Mouse (Mus musculus): ENCODE data around the gene Sfn.
"Not testable (repeated sequence)": the region's sequence is repeated elsewhere in the genome, so short reads cannot be mapped to it uniquely, and the experiment has no call there.

Gene Sfn

GRCm38 (mm10) chr4:133601721-133602218, at the start of gene Sfn:
Sfn (minus strand) TSS chr4:133602168.
- peak; percentile 86 to 92 for DNase-seq

DNA sequence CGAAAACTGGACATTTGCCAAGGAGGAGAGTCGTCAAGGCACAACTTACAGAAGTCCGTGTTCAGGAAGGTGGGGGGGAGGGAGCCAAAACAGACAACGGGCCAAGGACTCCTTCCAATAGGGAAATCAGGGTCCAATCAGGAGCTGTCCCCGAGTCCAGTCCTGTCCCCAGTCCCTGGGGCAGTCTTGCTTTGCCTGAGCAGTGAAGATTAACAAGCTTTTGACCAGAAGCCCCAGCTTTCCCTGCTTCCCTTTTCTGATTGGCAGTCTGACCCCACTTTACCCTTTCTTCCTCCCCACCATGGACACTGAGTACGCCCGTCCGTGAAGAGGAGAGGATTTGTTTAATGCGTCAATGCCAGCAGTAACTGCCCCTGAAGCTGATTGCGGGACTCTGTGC, 49.5 kb upstream of the Sfn start:
- DNase-seq = no peak

- peak; percentile 87 to 92 for DNase-seq
Observed at GRCm38 (mm10) chr4:133649989-133650699, 48.2 kb upstream of the Sfn start, which contains the start of gene Zdhhc18. Zdhhc18 (minus strand) TSS chr4:133650154.

GRCm38 (mm10) chr4:133649464-133649863, 47.5 kb upstream of the Sfn start:
- not testable (repeated sequence) for DNase-seq

- no peak for DNase-seq
Observed at GRCm38 (mm10) chr4:133645680-133646079, 43.7 kb upstream of the Sfn start.

DNA sequence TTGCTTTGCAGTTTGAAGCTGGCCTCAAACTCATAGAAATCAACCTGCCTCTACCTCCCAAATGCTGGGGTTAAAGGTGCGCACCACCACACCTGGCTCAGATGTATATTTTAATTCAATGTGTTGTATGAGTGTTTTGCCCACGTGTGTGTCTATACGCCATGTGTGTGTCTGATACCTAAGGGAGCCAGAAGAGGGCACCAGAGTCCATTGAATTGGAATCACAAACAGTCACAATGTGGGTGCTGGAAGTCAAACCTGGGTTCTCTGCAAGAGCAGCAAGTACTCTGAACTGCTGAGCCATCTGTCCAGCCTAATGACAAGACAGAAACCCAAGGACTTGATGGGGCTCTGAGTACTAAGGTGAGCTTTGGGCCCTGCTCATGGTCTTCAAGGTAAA, 43.2 kb upstream of the Sfn start:
- no peak for DNase-seq

DNA sequence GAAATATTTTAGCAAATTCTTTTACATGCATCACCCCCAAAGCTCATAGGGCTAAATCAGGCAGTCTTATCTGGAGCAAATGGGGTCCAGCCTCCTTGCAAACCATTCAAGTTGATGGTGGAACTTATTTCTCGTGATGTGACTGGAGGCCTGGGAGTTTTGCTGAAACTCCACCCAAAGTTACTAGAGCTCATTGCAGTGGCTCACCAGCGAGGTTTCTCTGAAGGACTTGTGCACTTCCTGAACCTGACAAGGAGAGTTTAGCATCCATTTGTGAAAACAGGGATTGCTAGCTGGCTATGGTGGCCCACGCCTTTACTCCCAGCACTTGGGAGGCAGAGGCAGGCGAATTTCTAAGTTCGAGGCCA, 32.1 kb upstream of the Sfn start:
- DNase-seq = no peak

DNA sequence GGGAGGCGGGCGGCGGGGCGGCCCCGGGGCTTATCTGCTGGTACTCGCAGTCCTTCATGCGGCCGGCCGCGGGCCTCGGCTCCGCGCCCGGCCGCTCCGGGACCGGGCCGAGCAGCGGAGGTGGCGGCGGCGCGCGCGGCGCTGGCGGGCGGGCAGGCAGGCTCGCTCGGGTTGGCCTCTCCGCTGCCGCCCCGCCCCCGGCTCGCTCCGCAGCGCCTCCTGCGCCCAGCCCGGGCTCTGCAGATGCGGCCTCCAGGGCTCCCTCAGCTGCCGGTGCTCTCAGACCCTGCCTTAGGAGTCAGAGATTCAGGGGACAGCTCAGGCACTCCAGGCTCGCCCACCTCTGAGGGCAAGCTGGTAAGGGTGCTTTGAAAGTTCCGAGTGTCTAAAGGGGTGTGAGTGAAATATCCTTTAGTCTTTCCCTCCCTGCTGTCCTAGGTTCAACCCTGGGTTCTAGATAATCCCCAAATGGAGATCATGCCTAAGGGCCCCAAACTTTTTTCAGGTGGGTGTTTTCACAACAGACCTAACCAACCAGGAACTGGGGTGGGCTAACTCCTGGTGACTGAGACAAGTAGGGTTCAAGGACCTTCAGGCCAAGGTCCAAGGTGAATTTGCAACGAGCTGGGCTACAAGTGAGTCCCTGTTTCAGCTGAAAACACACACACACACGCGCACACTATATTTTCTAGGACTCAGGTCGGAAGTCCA, 31.5 kb upstream of the Sfn start:
- DNase-seq = peak; percentile 89 to 92

- DNase-seq = no peak
Observed at GRCm38 (mm10) chr4:133632483-133633327, 30.7 kb upstream of the Sfn start.

DNA sequence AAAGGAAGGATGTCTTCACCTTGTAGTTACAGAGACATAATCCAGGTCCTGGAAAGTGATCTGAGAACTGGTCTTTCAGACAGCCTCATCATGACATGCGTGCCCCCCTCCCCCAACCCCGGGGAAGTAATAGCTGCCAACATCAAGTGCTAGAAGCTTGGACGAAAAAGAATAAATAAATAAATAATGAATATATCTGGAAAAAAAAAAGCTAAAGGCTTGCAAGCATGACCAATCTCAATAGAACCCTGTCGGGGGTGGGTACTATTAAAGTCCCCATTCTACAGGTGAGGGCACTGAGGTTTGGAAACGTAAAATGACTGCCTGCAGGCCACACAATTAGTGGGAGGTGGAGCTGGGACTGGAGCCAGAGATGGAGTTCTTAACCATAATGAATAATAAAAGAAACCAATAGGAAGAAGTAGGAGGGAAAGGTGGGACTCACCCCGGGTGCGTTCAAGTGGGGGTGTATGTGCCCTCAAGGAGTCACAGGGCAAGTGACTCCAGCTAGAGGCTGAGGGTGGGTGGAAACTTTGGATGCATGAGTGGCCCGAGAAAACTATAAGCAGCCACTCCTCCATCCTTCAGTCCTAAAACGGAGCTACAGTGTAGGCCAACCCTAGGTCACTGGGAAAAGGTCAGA, 29.9 kb upstream of the Sfn start:
- DNase-seq = peak; percentile 76 to 85

DNA sequence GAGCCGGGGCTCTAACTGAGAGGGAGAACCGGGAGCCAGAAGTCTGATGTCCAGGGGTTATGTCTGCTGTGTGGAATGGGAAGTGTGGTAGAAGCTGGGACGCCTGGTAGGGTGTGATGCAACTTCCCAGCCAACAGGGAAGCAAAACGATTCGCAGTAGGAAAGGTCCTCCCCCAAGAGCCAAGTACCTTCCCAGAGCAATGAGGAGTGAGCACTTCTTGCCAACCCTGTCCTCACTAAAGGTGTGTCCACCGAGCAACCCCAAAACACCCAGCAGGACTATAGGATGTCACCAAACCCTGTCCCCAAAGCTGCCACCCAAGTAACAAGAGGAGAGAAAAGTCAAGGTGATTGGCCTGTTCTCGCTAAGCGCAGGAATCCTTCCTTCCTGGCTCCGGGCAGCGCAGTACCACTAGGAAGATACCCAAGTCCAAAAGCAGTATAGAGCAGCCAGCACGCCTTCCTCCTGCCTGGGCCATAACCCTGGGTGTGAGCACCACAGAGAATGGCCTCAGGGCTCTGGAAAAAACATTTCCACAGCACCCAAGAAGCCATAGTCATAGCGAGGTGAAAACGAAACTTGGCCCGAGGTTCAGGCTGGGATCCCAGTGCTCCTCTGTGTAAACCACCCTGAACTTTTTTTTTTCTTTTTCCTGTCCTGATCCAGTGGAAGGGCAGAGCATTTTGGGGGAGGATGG, 29.3 kb upstream of the Sfn start:
- peak; percentile 67 to 78 for DNase-seq

- DNase-seq = no peak
Observed at GRCm38 (mm10) chr4:133630326-133630920, 28.5 kb upstream of the Sfn start.

DNA sequence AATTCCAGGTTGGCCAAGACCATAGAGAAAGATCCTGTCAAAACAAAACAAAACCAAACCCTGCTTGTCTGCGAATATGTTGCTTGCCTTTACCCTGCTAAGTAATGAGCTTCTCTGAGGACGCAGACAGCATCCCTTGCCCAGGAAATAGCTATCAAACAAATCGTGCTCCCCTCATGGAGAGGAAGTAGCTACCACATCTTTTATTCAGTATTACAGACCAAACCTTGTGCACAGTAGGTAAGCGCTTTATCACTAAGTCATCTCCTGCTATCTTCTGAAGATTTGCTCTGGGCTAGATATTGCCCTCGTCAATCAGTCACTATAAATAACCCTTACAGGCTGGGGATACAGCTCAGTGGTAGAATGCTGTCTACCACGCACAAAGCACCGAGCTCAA, 27.2 kb upstream of the Sfn start:
- DNase-seq = no peak

DNA sequence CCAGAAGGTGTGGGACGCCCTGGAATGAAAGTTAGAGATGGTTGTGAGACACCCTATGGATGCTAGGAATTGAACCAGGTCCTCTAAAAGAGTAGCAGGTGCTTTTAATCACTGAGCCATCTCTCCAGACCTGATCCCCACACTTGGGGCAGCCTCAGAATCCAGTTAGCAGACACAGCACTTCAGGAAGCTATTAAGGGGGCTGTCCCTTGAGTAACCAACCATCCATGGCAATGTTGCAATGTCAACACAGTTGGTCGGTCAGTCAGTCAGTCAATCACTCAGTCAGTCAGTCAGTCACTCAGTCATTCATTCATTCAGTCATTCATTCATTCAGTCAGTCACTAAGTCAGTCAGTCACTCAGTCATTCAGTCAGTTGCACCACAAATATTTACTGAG, 26.5 kb upstream of the Sfn start:
- no peak for DNase-seq

DNA sequence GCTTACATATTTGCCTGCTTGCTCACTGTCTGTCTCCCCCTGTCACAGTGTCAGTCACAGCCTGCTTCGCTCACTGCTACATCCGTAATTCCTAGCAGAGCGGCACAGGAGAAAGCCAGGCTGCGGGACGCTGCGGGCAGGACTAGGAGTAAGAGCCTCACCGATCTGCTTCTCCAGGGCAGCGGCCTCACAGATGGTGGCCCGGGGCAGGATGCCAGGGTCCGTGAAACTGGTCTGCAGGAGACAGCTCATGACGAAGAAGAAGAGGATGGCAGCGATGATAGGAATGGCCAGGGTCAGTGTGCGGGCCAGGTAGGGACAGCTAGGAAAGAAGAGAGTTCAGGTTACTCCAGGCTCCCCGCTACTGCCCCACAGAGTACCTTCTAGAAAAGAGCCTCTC, 25.1 kb upstream of the Sfn start:
- DNase-seq = no peak

DNA sequence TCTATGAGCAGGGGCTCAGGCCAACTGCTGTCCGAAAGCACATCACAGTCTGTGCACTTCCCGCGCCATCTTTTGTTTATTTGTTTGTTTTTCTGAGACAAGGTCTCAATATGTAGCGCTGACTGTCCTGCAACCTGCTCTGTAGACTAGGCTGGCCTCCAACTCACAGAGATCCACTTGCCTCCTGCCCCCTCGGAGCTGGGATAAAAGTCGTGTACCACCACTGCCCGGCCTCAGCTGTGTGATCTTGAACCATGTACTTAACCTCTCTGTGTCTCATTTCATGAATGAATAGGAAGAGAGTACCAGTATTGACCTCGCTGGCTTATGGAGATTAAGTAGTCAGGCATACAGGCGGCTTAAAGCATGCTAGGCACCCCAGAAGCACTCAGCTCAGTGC, 24.7 kb upstream of the Sfn start:
- no peak for DNase-seq

DNA sequence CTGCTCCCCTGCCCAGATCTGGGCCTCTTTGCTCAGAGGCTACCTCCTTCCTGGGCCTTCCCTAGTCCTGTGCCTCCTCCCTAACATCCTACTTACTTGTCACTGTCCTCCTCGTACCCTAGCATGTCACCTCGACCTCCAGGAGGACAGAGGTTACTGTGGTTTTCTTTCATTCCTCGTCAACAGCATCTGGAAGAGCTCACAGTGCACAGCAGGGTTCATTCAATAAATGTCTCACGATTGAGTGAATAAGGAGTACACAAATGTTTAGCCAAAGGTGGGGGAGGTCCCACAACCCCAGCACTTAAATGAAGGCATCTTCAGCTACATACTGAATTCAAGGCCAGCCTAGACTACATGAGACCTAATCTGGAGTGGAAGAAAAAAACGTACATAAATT, 24.3 kb upstream of the Sfn start:
- DNase-seq = no peak

GRCm38 (mm10) chr4:133625621-133626071, 23.7 kb upstream of the Sfn start:
- peak; percentile 87 to 92 for DNase-seq

DNA sequence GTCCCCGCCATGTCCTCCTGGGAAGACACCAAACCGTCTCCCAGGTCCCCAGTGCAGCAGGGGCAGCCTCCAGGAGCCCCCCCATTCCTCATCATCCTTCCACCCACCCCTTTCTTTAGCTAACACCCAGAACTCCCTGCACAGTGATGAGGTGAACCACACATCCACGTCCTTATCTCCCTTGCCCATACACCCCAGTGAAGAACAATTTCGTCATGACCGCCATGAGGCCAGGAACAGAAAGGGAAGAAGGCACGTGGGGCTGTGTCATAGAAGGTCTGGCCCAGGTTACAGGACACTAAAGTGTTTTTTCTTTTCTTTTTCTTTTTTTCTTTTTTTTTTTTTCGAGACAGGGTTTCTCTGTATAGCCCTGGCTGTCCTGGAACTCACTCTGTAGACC, 22.9 kb upstream of the Sfn start:
- no peak for DNase-seq

- no peak for DNase-seq
Observed at GRCm38 (mm10) chr4:133622161-133622695, 20.3 kb upstream of the Sfn start.

DNA sequence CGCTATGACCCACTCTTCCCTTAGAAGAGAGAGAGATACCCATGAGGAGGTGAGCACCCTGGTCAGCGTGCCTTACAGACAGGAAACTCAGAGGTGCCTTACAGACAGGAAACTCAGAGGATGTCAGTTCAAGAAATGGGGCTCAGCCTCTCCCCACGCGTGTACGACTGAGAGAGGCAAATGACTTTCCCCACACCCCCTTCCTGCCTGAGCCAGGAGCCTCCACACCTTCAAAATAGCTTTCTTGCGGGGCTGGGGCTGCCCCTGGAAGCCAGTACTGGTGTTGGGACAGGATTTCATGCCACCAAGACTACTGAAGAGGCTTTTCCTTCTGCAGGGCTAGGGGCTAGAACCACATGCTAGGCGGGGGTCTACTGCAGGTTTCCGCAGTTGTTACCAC, 18.7 kb upstream of the Sfn start:
- DNase-seq = no peak
